ENCODE assay signal across 27 mouse cellular contexts in genomic region chr2:41052908-41053307, GRCm38 (mm10).
"Had no signal": no experiment of that assay in that cellular context is flagged by ENCODE, and none has a peak within 500 bp of the region (broad histone marks: within the 10 kb centered on the region; RNA-seq: fewer than 3 reads in every experiment).

No protein-coding gene starts in this region.

- H3K4me2 ChIP-seq: heart, embryonic 12.5 days; hindbrain, embryonic 12.5 days; hindbrain, embryonic 14.5 days; intestine, embryonic 15.5 days; limb, embryonic 12.5 days; liver, embryonic 11.5 days; liver, embryonic 13.5 days had no signal

- ATAC-seq: hindbrain, embryonic 16.5 days; inflammation-experienced regulatory T-cells, adult 6 months; intestine, embryonic 15.5 days; intestine, postnatal 0 days had no signal

- H3K4me3 ChIP-seq: gastrocnemius, adult 2 months; heart, embryonic 10.5 days; heart, embryonic 12.5 days; hindbrain, embryonic 10.5 days; hindbrain, embryonic 12.5 days; intestine, embryonic 15.5 days; layer of hippocampus, adult 2 months; left cerebral cortex, adult 2 months; limb, embryonic 10.5 days; limb, embryonic 12.5 days; liver, embryonic 13.5 days had no signal

- H3K36me3 ChIP-seq: heart, embryonic 10.5 days; heart, embryonic 12.5 days; hindbrain, embryonic 10.5 days; hindbrain, embryonic 12.5 days; intestine, embryonic 15.5 days; limb, embryonic 10.5 days; limb, embryonic 12.5 days; liver, embryonic 13.5 days had no signal

- H3K27me3 ChIP-seq: heart, embryonic 12.5 days; hindbrain, embryonic 12.5 days; intestine, embryonic 15.5 days; limb, embryonic 12.5 days; liver, embryonic 13.5 days had no signal

- H3K9ac ChIP-seq: heart, embryonic 12.5 days; hindbrain, embryonic 12.5 days; hindbrain, embryonic 14.5 days; intestine, embryonic 15.5 days; limb, embryonic 12.5 days; liver, embryonic 13.5 days had no signal

- DNase-seq: gastrocnemius, adult 2 months; gastrocnemius, postnatal 10 days; gastrocnemius, postnatal 25 days; heart, adult 18-20 months; heart, postnatal 10 days; heart, postnatal 4 days; kidney, adult 18-20 months; kidney, adult 8-10 months; kidney, postnatal 10 days; kidney, postnatal 25 days; kidney, postnatal 4 days; liver; liver, embryonic 13.5 days had no signal

- H3K9me3 ChIP-seq: heart, embryonic 10.5 days; heart, embryonic 12.5 days; hindbrain, embryonic 10.5 days; hindbrain, embryonic 12.5 days; intestine, embryonic 15.5 days; limb, embryonic 10.5 days; limb, embryonic 12.5 days; liver, embryonic 13.5 days had no signal

- H3K4me1 ChIP-seq: heart, embryonic 10.5 days; heart, embryonic 12.5 days; hindbrain, embryonic 10.5 days; hindbrain, embryonic 12.5 days; intestine, embryonic 15.5 days; limb, embryonic 10.5 days; limb, embryonic 12.5 days; liver, embryonic 13.5 days had no signal

- H3K27ac ChIP-seq: gastrocnemius, adult 2 months; heart, embryonic 10.5 days; hindbrain, embryonic 10.5 days; hindbrain, embryonic 12.5 days; hindbrain, embryonic 14.5 days; intestine, embryonic 15.5 days; layer of hippocampus, adult 2 months; left cerebral cortex, adult 2 months; limb, embryonic 10.5 days; limb, embryonic 12.5 days; liver, embryonic 13.5 days had no signal
